Mouse (Mus musculus) kidney, embryonic 15.5 days (tissue): ENCODE measurements around the gene Rps2. TPM values are rescaled to one million over a fixed set of nuclear protein-coding genes. Genes with fewer than 3 reads are reported as not detected.
A peak's percentile ranks its signal among the peaks of the same experiment; 100 is the strongest.
"Not testable (repeated sequence)": the region's sequence is repeated elsewhere in the genome, so short reads cannot be mapped to it uniquely, and the experiment has no call there.

Experiments
- ATAC-seq: fragments of 200-750 bp; cut with Nextera tagmentation; replicated peaks from 2 replicates; pipeline ENCODE4 v1.8.0; 2017; ENCODE audit warnings: moderate TSS enrichment; ENCODE audit not compliant: low FRiP score
- H3K27ac ChIP-seq: fragments of 300-500 bp; sonication (generic); 2 replicates; pipeline ENCODE4 v1.5.1; 2015; ENCODE audit warnings: mild to moderate bottlenecking, inconsistent platforms
- H3K27me3 ChIP-seq: fragments of 300-500 bp; sonication (generic); 2 replicates; pipeline ENCODE4 v1.6.1; 2015; ENCODE audit warnings: inconsistent platforms
- H3K36me3 ChIP-seq: fragments of 300-500 bp; sonication (generic); 2 replicates; pipeline ENCODE4 v1.6.1; 2015; ENCODE audit warnings: inconsistent platforms
- H3K4me1 ChIP-seq: fragments of 300-500 bp; sonication (generic); 2 replicates; pipeline ENCODE4 v1.6.1; 2015; ENCODE audit warnings: inconsistent platforms
- H3K4me2 ChIP-seq: fragments of 300-500 bp; sonication (generic); 2 replicates; pipeline ENCODE4 v1.6.1; 2015; ENCODE audit warnings: moderate library complexity, mild to moderate bottlenecking, inconsistent platforms
- H3K4me3 ChIP-seq: fragments of 300-500 bp; sonication (generic); replicated peaks from 2 replicates; pipeline ENCODE4 v1.5.1; 2015; ENCODE audit warnings: mild to moderate bottlenecking, inconsistent platforms
- H3K9ac ChIP-seq: fragments of 300-500 bp; sonication (generic); 2 replicates; pipeline ENCODE4 v1.6.1; 2015; ENCODE audit warnings: mild to moderate bottlenecking, inconsistent platforms
- H3K9me3 ChIP-seq: fragments of 300-500 bp; sonication (generic); replicated peaks from 2 replicates; pipeline ENCODE4 v1.6.1; 2016; ENCODE audit warnings: inconsistent platforms
- WGBS: fragments of 180-500 bp; shearing (Covaris S2); methylation state at CpG from one replicate; pipeline ENCODE4 v1.1.7; 2015; ENCODE audit warnings: mixed read lengths; 5-methylcytosine and 5-hydroxymethylcytosine counted together
- polyA plus RNA-seq: library from polyadenylated mRNA; unstranded; fragments of >200 nt; fragmentation: Nextera tagmentation; extraction: Ambion mirVana; gene quantifications from 2 replicates; pipeline ENCODE4 v1.2.1, GENCODE M21; 2015

The Rps2 gene
- 1,520 and 1,607 TPM in 2 replicates for polyA plus RNA-seq

DNA sequence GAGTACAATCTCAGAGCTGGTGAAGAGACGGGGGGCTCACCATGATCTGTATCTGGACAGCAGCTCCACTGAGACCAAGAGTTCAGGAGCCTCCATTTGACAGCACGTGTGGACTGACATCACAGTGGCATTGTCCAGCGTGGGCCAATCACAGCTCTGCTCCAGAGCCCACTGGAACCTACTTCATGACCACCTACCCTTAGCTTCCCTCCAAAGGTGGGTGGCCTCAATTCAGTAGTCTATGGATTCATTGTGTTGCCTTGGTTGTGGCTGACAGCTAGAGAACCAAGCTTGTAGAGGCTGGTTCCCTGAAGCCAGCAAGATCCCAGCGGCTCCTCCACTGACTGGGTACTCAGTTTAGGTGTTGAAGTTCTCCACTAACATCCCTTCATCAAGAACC is at the start of gene Rps2, which contains the start of gene Rnf151:
Gene Rps2 (plus strand): TSS at position 174 of the 400 bp plus-strand sequence.
Gene Rnf151 (minus strand): TSS at position 121 of the 400 bp plus-strand sequence.
- H3K9ac ChIP-seq, result peak within 1 kb of the TSS; percentile 96; the same call in 1 of the 2 replicates
- H3K27me3 ChIP-seq, result no peaks in the 10 kb centered on the region
- H3K36me3 ChIP-seq, result peaks cover 44% of the 10 kb centered on the region
- peak within 1 kb of the TSS; percentile 98 for H3K4me3 ChIP-seq
- H3K9me3 ChIP-seq, result no peaks in the 10 kb centered on the region
- peaks cover 40% of the 10 kb centered on the region for H3K4me1 ChIP-seq
- peak within 1 kb of the TSS; percentile 94; the same call in 1 of the 2 replicates for H3K27ac ChIP-seq
- H3K4me2 ChIP-seq, result peak within 1 kb of the TSS; percentile 70
- no peak for ATAC-seq
- WGBS, result 78% methylated on average over 4 of the region's 4 CpGs

DNA sequence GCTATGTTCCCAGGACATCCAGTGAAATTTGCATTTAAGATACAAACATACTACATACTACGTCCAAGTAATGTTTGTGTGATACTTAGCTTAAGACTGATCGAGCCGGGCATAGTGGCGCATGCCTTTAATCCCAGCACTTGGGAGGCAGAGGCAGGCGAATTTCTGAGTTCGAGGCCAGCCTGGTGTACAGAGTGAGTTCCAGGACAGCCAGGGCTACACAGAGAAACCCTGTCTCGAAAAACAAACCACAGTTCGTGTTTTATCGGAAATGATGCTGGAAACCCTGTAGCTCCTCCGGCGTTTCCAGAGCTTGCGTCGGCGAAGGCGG is 48.7 kb upstream of the Rps2 start:
- not testable (repeated sequence) for H3K9me3 ChIP-seq, H3K27me3 ChIP-seq, H3K36me3 ChIP-seq
- peak overlapping the region; percentile 95 for H3K4me3 ChIP-seq
- peak overlapping the region; percentile 81 for H3K4me2 ChIP-seq
- 0 out of 2 replicates have a peak, but pooled peaks have one; percentile 11 for ATAC-seq
- peak overlapping the region; percentile 96 for H3K9ac ChIP-seq
- peak overlapping the region; percentile 81 for H3K27ac ChIP-seq
- 12% methylated on average over 15 of the region's 15 CpGs for WGBS
- peaks cover 39% of the 10 kb centered on the region for H3K4me1 ChIP-seq

DNA sequence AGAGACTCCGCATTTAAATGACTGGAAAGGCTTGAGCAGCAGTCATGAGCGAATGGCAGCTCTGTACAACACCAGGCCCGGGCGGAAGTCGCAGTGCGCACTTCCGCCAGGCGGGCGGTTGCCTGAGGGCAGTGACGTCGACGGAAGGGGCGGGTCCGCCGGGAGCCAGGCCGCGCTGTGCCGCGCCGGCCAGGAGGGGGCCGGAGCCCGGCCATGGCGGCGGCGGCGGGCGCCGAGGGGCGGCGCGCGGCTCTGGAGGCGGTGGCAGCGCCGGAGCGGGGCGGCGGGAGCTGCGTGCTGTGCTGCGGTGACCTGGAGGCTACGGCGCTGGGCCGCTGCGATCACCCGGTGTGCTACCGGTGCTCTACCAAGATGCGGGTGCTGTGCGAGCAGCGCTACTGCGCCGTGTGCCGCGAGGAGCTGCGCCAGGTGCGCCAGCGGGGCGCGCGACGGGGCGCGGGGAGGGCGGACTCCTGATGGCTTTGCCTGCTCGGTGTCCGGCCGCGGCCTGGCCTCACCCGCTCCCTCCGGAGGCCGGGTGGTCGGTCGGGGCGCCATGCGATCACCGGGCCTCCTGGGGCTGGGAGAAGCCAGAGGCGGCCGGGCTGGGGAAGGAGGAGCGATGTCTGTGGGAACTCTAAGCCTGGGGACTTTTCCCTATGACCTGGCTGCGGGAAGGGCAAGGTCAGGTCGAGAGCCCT is 48.2 kb upstream of the Rps2 start, which contains the start of gene Zfp598:
Gene Zfp598 (plus strand): TSS at position 143 of the 701 bp plus-strand sequence.
- under 1% methylated on average over 73 of the region's 80 CpGs for WGBS
- Histone ChIP-seq H3K4me3 (peak within 1 kb of the TSS; percentile 95), H3K9ac (peak within 1 kb of the TSS; percentile 96), H3K4me1 (peaks cover 39% of the 10 kb centered on the region), H3K9me3 (no peaks in the 10 kb centered on the region), H3K4me2 (peak within 1 kb of the TSS; percentile 81), H3K27ac (peak within 1 kb of the TSS; percentile 81), H3K36me3 (0 out of 2 replicates have a peak, but pooled peaks cover 4% of the 10 kb centered on the region), H3K27me3 (no peaks in the 10 kb centered on the region)
- ATAC-seq, result peak; percentile 97

DNA sequence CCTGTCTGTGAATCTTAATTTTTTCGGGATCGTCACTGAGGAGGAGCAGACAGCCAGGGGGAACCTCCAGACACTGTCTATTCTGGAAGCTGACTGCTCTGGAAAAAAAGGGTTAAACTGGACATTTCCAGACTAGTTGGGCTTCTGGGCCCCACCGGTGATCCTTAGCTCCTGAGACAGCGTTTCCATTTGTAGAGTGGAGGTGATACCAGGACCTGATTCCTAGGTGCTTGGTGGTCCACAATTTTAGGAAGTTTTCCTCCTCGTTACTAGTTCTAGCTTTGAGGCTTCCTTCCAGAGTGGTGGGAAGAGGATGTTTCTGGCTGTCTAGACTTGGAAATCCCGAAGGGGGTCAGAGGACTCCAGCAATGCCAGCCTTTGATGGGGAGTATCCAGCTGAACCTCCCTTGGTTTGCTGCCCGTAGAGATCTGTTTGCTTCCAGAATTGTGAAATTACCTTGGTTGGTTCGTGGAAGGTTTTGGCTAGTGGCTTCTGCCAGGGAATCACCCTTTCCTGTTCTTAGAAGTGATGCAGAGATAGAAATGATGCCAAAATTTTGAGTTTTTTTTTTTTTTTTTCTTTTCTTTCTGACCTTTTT is 47.6 kb upstream of the Rps2 start:
- Histone ChIP-seq H3K9me3 (no peaks in the 10 kb centered on the region), H3K36me3 (0 out of 2 replicates have a peak, but pooled peaks cover 4% of the 10 kb centered on the region), H3K9ac (peak overlapping the region; percentile 96), H3K27me3 (no peaks in the 10 kb centered on the region), H3K27ac (peak overlapping the region; percentile 81), H3K4me2 (peak overlapping the region; percentile 81), H3K4me1 (peaks cover 39% of the 10 kb centered on the region), H3K4me3 (peak overlapping the region; percentile 95)
- 8% methylated on average over 8 of the region's 8 CpGs for WGBS
- ATAC-seq, result no peak

DNA sequence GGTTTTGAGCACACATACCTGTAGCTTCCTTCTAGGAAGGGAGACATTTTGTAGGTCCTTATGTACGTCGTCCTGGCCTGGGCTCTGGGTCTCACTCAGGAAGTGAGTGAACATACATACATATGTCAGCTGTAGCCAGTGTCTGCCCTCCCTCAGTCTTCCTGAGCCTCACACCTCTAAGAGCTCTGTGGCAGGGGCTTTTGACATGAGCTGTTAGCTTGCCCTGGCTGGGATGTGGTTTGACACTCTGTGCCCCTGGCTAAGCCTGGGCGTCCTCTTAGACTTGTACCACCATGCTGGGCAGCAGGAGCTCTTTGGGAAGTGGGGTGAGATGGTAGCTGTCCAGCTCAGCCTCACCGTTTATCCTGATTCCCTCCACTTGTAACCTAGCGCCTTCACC is 46.6 kb upstream of the Rps2 start:
- Histone ChIP-seq H3K27me3 (no peaks in the 10 kb centered on the region), H3K9me3 (no peaks in the 10 kb centered on the region), H3K4me1 (peaks cover 43% of the 10 kb centered on the region), H3K36me3 (peaks cover 5% of the 10 kb centered on the region; the same call in 1 of the 2 replicates), H3K4me3 (peak overlapping the region; percentile 95), H3K4me2 (peak overlapping the region; percentile 81), H3K27ac (peak overlapping the region; percentile 22; the same call in 1 of the 2 replicates), H3K9ac (peak overlapping the region; percentile 96; the same call in 1 of the 2 replicates)
- WGBS, result 63% methylated on average over 5 of the region's 5 CpGs
- no peak for ATAC-seq

DNA sequence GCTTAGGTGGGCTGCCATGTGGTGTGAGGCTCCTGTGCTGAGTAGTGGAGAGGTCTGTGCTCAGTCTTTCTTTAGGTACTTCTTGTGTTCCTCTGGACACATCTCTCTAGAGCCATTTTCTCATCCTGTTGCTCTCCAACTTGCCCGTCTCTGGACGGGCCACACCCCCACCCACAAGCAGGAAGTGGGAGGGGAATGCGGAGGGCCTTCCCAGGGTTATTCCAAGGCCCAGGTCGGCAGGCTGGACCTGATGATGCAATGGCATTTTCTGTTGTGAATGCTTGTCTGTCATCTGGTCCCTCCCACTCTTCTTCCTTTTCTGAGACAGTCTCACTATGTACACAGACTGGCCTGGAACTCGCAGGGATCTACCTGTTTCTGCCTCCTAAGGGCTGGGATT is 45.8 kb upstream of the Rps2 start:
- no peaks in the 10 kb centered on the region for H3K9me3 ChIP-seq
- H3K4me1 ChIP-seq, result peaks cover 43% of the 10 kb centered on the region
- 20% methylated on average over 5 of the region's 5 CpGs for WGBS
- H3K36me3 ChIP-seq, result peaks cover 13% of the 10 kb centered on the region
- peak overlapping the region; percentile 22; the same call in 1 of the 2 replicates for H3K27ac ChIP-seq
- H3K27me3 ChIP-seq, result no peaks in the 10 kb centered on the region
- H3K9ac ChIP-seq, result 0 out of 2 replicates have a peak overlapping the region, but pooled peaks have one; percentile 23
- H3K4me2 ChIP-seq, result peak overlapping the region; percentile 81
- peak overlapping the region; percentile 1; the same call in 1 of the 2 replicates for H3K4me3 ChIP-seq
- ATAC-seq, result no peak

DNA sequence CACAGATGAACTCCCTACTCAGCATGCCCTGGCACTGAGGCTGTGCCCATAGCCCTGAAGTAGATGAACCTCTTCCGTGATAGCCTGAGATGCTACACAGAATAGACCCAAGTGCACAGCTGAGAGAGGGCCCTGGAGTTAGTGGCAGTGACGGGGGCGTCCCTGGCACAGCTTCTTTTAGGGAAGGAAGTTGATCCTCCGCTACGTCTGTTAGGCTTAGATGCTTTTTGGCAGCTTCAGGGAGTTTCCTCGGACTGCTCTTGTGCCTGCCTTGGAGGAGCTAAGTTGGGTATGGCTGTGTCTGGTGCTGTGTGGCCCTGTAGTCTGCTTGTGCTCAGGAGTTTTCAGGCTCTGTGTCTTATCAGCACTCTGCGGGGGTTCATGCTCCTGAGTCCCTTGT is 43.6 kb upstream of the Rps2 start:
- H3K4me3 ChIP-seq, result no peak overlapping the region
- no peaks in the 10 kb centered on the region for H3K27me3 ChIP-seq
- H3K27ac ChIP-seq, result no peak overlapping the region
- no peak overlapping the region for H3K9ac ChIP-seq
- ATAC-seq, result no peak
- H3K4me1 ChIP-seq, result peaks cover 35% of the 10 kb centered on the region
- no peaks in the 10 kb centered on the region for H3K9me3 ChIP-seq
- no peak overlapping the region for H3K4me2 ChIP-seq
- H3K36me3 ChIP-seq, result peaks cover 34% of the 10 kb centered on the region
- 83% methylated on average over 7 of the region's 7 CpGs for WGBS

DNA sequence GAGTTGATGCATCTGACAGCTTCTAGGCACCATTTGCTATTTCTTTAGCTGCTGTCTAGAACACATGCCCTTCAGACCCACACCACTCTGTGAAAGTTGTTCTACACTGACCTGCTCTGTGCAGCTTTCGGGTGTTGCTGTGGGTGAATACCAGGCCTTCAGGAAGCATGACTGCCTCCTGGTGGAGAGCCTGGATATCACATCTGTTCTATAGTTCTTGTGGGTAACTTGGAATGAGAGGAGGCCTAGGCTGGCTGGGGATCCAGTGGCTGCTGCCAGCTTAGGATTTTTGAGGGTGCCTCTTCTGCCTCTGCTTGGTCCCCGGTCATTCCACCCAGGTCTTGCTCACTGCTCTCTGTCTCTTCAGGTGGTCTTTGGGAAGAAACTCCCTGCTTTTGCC is 41.7 kb upstream of the Rps2 start:
- Histone ChIP-seq H3K9ac (no peak overlapping the region), H3K27me3 (no peaks in the 10 kb centered on the region), H3K27ac (no peak overlapping the region), H3K9me3 (no peaks in the 10 kb centered on the region), H3K4me1 (peaks cover 24% of the 10 kb centered on the region), H3K36me3 (peaks cover 53% of the 10 kb centered on the region), H3K4me3 (no peak overlapping the region), H3K4me2 (no peak overlapping the region)
- 68% methylated on average over 2 of the region's 2 CpGs for WGBS
- no peak for ATAC-seq

DNA sequence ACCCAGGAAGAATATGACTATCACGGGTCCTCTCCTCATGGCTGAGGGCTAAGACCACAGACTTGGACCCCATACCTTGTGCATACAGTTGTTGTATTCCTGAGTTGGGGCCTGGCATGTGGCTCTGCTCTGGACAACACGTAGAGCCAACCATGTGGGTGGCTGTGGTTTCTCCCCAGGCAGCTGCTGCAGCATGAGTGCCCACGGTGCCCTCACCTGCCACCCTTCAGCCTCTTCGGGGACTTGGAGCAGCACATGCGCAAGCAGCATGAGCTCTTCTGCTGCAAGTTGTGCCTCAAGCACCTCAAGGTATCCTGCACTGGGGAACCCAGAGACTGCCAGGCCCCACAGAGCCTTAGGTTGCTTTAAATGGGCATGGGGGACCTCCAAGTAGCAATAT is 41.0 kb upstream of the Rps2 start:
- no peak for ATAC-seq
- H3K4me3 ChIP-seq, result no peak overlapping the region
- no peak overlapping the region for H3K27ac ChIP-seq
- WGBS, result 95% methylated on average over 5 of the region's 5 CpGs
- H3K9me3 ChIP-seq, result no peaks in the 10 kb centered on the region
- no peak overlapping the region for H3K4me2 ChIP-seq
- peaks cover 17% of the 10 kb centered on the region for H3K4me1 ChIP-seq
- H3K36me3 ChIP-seq, result peaks cover 60% of the 10 kb centered on the region
- no peak overlapping the region for H3K9ac ChIP-seq
- H3K27me3 ChIP-seq, result no peaks in the 10 kb centered on the region

DNA sequence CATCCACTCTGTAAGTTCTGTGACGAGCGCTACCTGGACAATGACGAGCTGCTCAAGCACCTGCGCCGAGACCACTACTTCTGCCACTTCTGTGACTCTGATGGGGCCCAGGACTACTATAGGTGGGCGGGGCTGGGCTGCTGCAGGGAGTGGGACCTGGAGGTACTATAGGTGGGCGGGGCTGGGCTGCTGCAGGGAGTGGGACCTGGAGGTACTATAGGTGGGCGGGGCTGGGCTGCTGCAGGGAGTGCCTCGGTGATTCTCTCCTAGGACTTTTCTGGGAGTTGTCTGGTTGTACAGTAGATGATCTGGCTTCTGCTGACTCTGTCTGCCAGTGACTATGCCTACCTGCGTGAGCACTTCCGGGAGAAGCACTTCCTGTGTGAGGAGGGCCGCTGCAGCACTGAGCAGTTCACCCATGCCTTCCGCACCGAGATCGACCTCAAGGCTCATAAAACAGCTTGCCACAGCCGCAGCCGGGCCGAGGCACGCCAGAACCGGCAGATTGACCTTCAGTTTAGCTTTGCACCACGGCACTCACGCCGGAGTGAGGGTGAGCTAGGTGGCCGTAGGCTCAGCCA is 40.3 kb upstream of the Rps2 start:
- Histone ChIP-seq H3K9ac (no peak overlapping the region), H3K27ac (no peak overlapping the region), H3K4me2 (no peak overlapping the region), H3K4me3 (no peak overlapping the region), H3K36me3 (peaks cover 67% of the 10 kb centered on the region), H3K27me3 (no peaks in the 10 kb centered on the region), H3K9me3 (no peaks in the 10 kb centered on the region), H3K4me1 (peaks cover 10% of the 10 kb centered on the region)
- WGBS, result 80% methylated on average over 24 of the region's 24 CpGs
- no peak for ATAC-seq

DNA sequence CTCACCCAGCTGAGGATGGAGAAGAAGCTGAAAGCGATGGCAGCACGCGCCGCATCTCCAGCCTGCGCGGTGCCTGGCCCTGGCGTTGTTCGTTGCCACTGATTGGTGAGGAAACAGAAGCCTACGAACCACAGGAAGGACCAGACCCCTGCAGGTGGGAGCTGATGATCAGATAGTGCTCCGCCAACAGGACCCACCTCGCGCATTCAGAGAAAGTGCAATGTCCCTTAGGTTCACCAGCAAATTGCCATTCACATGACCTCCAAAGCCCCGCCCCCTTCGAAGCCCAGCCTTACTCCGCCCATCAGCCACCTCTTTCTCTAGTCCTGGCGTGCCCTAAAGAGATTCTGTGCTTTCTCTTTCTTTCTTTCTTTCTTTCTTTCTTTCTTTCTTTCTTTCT is 31.4 kb upstream of the Rps2 start:
- H3K4me2 ChIP-seq, result peak overlapping the region; percentile 42
- H3K9ac ChIP-seq, result no peak overlapping the region
- peaks cover 49% of the 10 kb centered on the region for H3K27me3 ChIP-seq

DNA sequence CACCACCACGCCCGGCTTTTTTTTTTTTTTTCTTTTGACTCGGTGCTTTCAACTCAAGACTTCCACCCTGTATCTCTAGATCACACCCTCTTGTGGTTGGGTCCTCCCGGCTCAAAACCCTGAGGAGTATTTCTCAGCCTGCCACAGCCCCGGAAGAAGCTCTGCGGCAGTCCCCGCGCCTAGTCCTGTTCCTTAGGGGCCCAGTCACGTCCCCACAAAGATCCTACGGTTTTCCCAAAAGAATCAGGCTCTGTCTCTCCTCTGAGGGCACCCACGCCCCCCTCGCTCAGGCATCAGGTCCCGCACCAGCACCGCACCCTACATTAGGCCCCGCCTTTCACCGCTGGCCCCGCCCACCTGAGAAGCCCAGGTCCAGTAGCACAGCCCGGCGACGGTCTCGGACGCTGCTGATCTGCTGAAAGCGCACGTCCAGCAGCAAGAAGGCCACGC is 30.7 kb upstream of the Rps2 start:
- Histone ChIP-seq H3K9me3 (no peaks in the 10 kb centered on the region), H3K4me2 (peak overlapping the region; percentile 63), H3K4me1 (peaks cover 25% of the 10 kb centered on the region), H3K9ac (peak overlapping the region; percentile 21; the same call in 1 of the 2 replicates), H3K4me3 (peak overlapping the region; percentile 40), H3K36me3 (peaks cover 9% of the 10 kb centered on the region), H3K27ac (no peak overlapping the region), H3K27me3 (peaks cover 51% of the 10 kb centered on the region)
- WGBS, result under 1% methylated on average over 25 of the region's 25 CpGs
- peak; percentile 76 for ATAC-seq

More for the DNA sequence above, 31.4 kb upstream of the Rps2 start:
- Histone ChIP-seq H3K27ac (no peak overlapping the region), H3K9me3 (no peaks in the 10 kb centered on the region), H3K4me1 (peaks cover 25% of the 10 kb centered on the region), H3K4me3 (peak overlapping the region; percentile 11), H3K36me3 (peaks cover 13% of the 10 kb centered on the region)
- WGBS, result 30% methylated on average over 16 of the region's 16 CpGs
- no peak; the same call in 1 of the 2 replicates for ATAC-seq
